Mouse (Mus musculus) kidney, postnatal 14 days (tissue): ENCODE results near the gene Carf.
A peak's percentile ranks its signal among the peaks of the same experiment; 100 is the strongest.
"Not testable (repeated sequence)": the region's sequence is repeated elsewhere in the genome, so short reads cannot be mapped to it uniquely, and the experiment has no call there.

Source experiments
- DNase-seq: peaks from one replicate; pipeline ENCODE4 v3.0.0; 2022; ENCODE audit warnings: mixed read lengths

Carf gene

GRCm38 (mm10) chr1:60098024-60098781 is at the start of gene Carf, which contains the start of gene Wdr12:
Gene Carf (plus strand): TSS chr1:60098247.
Gene Wdr12 (minus strand): TSS chr1:60098645.
- peak; percentile 98 for DNase-seq

GRCm38 (mm10) chr1:60054659-60055058 is 43.4 kb upstream of the Carf start:
- no peak for DNase-seq

- no peak for DNase-seq
Observed at GRCm38 (mm10) chr1:60056310-60056709, 41.7 kb upstream of the Carf start.

DNA sequence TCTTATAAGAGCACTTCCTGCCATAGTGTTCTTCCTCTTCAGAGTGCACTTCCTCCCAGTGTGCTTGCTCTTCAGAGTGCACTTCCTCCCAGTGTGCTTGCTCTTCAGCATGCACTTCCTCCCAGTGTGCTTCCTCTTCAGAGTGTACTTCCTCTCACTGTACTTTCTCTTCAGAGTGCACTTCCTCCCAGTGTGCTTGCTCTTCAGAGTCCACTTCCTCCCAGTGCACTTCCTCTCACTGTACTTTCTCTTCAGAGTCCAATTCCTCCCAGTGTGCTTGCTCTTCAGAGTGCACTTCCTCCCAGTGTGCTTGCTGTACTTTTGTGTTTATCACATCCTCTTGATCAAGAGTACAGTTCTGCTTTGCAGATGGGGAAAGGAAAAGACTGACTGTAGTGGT is 27.3 kb upstream of the Carf start:
- DNase-seq: not testable (repeated sequence)

DNA sequence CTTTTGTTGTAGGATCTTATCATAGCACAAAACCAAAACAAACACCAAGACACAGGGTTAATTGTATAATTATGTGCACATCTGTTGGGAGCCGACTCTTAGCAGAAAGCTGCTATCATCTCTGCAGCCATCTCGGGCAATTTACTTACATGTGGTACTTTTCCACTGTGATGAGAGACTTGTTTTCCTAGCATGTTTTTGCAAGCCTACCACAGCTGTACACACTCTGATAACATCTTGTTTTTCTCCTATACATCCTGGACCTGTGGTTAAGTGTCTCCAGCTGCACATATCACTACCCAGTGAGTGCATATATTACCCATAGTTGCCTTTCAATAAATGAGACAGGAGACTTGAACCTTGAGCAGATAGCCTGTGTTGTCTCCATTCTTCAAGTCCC is 23.1 kb upstream of the Carf start:
- no peak for DNase-seq

DNA sequence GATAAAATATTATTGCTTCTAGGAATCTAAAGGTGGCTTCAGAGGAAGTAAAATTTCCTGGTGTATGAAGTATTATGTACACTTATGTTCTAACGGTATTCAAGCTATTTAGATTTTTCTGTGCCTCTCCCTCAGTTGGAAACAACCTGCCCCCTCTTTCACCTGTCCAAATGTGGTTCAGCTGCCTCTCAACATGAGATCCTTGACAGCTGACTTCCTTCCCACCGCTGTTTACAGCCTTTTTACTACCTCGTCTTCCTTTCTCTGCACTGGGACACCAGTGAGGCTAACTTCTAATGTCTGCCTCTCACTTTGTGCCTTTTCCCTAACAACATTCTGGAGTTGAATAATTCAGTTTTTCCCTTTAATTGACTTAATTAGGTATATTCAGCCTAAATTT is 22.5 kb upstream of the Carf start:
- DNase-seq: no peak

GRCm38 (mm10) chr1:60076411-60076810 is 21.6 kb upstream of the Carf start:
- no peak for DNase-seq

GRCm38 (mm10) chr1:60096572-60097276 is 1.3 kb upstream of the Carf start:
- DNase-seq: no peak

DNA sequence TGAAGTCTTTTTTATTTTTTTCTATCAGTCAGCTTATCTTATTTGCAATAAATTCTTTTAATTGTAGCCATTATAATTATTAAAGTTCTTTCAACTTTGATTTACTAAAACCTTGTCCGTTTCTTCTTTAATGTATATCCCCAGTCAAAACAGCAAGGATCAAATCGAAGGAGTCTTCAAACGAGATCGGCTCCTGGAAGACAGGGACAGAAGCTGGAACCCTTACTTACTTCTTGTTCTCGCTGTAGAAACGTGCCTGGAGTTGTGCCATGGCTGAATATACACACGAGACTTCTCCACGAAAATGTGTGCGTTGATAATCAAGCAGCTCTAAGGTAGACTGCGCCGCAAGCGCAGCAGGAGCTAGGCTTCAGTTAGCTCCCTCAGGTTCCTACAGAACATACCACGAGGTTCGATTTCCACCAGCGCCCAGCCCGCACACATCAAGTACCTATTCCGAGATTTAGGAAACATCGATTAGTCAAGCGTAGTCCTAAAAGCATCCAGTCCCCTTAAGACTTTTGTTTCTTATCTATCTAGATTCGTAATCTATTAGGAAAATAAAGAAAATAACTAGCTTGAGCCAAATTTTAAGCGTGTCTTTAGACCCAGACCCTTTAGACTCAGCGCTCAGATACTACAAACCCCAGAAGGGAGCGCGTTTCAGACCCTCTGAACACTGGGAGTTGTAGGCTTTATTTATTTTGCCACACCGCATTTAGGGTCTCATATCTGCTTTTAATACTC is 597 bp upstream of the Carf start:
- DNase-seq: peak; percentile 75

DNA sequence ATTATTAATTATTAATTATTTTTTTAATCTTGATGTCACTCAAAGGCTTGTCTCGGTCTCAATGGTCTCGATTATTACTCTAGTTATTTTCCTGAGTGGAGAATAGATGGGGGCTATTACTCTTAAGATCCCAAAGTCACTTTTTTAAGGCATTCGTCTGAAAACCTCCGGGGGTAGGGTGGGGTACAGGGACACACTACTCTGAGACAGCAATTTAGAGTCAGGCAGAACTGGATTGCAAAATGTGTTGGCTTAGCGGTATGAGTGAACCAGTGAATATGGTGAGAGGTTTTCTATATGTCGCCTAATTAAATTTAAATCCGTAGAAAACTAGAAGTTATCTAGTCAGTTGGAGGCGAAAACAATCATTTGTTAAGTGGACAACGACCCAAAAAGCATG is 792 bp downstream of the Carf start:
- no peak for DNase-seq

DNA sequence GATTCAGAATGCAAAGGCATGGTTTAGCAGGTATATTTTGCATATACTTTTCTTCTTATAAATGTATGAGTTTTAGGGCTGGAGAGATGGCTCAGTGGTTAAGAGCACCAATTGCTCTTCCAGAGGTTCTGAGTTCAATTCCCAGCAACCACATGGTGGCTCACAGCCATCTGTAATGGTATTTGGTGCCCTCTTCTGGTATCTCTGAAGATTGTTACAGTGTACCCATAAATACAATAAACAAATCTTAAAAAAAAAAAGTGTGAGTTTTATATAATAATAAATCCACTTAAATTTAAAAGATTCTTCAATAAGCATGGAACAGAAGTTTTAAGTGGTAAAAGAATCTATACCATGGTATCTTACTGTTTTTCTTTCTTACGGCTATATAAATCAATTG is 6.5 kb downstream of the Carf start:
- DNase-seq: no peak

- DNase-seq: no peak
Observed at GRCm38 (mm10) chr1:60117721-60118455, 19.8 kb downstream of the Carf start.

GRCm38 (mm10) chr1:60137346-60137745 is 39.3 kb downstream of the Carf start:
- DNase-seq: no peak

GRCm38 (mm10) chr1:60152700-60153099 is 54.7 kb downstream of the Carf start:
- DNase-seq: no peak

DNA sequence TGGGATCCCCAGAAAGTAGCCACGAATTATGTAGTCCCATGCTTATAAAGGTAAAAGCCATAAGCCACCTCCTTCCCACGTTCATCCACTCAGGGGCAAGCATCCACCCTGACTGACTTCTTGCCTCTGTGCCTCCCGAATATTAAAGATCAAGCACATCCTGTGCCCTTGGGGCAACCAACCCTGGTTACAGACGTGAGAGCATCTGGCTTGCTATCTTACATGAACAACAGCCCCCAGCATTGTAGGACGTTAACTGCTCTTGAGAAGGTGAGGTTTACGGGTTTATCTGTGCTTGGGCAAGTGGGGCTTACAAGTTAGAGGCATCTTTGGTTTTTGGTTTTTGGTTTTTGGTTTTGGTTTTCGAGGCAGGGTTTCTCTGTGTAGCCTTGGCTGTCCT is 58.6 kb downstream of the Carf start:
- DNase-seq: no peak

DNA sequence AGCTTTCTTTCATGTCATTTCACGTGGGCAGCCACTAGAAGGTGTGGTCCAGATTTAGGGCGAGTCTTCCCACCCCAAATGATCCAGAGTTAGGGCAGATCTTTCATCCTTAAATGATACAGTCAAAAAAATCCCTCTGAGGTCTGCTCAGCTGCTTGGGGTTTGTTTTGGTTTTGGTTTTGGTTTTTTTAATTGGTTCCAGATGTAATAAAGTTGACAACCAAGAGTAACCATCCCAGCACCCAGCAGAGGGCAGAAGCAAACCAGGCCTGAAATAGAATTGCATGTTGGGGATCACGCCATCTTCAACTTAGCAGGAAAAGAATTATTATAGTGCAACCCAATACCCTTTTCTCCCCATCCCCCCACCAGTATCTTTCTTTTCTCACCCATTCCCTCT is 60.4 kb downstream of the Carf start:
- peak; percentile 63 for DNase-seq

- no peak for DNase-seq
Observed at GRCm38 (mm10) chr1:60163676-60164075, 65.6 kb downstream of the Carf start.

DNA sequence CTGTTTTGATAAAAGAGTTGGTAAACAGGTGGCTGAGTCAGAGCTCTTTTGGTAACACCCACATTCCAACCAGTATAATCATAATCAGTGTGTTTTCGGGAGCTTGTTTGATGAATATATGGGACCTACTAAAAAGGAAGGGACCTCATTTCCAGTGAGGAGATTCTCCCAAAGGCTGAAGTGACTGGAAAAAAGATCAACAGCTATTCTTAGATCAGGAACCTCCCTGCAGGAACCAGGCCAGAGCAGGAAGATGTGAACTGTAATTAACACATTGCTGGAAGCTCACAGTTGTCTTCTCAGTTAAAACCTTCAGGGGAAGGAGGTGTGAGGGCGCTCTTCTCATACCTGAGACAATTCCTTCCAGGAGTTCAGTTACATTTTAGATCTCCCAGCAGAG is 71.6 kb downstream of the Carf start:
- DNase-seq: no peak

GRCm38 (mm10) chr1:60170251-60170650 is 72.2 kb downstream of the Carf start:
- no peak for DNase-seq

GRCm38 (mm10) chr1:60173119-60173518 is 75.1 kb downstream of the Carf start:
- DNase-seq: no peak

- not testable (repeated sequence) for DNase-seq
Observed at GRCm38 (mm10) chr1:60177814-60178213, 79.8 kb downstream of the Carf start.

DNA sequence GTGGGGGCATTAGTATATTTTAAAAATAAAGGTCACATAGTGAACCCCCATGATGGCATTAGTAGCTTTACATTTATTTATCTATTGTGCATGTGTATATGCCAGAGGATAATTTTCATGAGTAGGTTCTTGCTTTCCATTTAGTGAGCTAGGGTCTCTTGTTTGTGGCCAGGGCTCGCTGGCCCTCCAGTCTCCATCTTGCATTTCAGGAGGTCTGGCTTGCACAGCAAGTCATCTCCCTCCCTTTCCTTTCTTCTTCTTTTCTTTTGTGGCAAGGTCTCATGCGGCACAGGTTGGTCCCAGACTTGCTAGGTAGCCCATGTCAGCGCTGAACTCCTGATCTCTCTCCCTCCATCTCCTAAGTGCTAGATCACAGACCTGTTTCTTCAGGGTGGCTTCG is 81.3 kb downstream of the Carf start:
- DNase-seq: no peak
